Mouse (Mus musculus): Measurements from ENCODE around the gene 1110017D15Rik.
A peak's percentile ranks its signal among the peaks of the same experiment; 100 is the strongest.

- TF ChIP-seq CTCF (IDR thresholded peaks at IDR 0.05; ENCODE audit: low read depth, low read length) = peak; percentile 22; the same call in 1 of the 2 replicates
- no peak for TF ChIP-seq GATA1 (IDR thresholded peaks at IDR 0.05; ENCODE audit: borderline replicate concordance, low read length)
- no peak for TF ChIP-seq TAL1 (conservative IDR thresholded peaks at IDR 0.05; ENCODE audit: low read depth, low read length)
These were observed 48.6 kb downstream of the 1110017D15Rik start for GRCm38 (mm10) chr4:41468396-41469080.

Measured in G1E (cell line).